Mouse (Mus musculus) thymus, adult 2 months (tissue): ENCODE measurements at regions not wholly inside any gene's neighbourhood (a gene's known extent, or its start where the extent isn't known, plus 50 kb on each side); places are given as distances from the start of the nearest gene placed in this dataset.

Experiments used
- DNase-seq: peaks from one replicate; pipeline ENCODE4 v3.0.0; 2021
- H3K27ac ChIP-seq: fragments of 200-500 bp; 2 replicates; pipeline ENCODE4 v1.5.1; 2012; ENCODE audit warnings: low read length, control low read depth; ENCODE audit not compliant: control insufficient read depth, insufficient read depth
- H3K27me3 ChIP-seq: fragments of 200-500 bp; 2 replicates; pipeline ENCODE4 v1.6.1; 2012; ENCODE audit warnings: mild to moderate bottlenecking, low read length, moderate library complexity, mixed read lengths; ENCODE audit not compliant: control insufficient read depth, insufficient read depth
- H3K36me3 ChIP-seq: fragments of 200-500 bp; 2 replicates; pipeline ENCODE4 v1.6.1; 2012; ENCODE audit warnings: mild to moderate bottlenecking, low read length, moderate library complexity; ENCODE audit not compliant: control insufficient read depth, insufficient read depth
- H3K4me1 ChIP-seq: fragments of 200-500 bp; replicated peaks from 2 replicates; pipeline ENCODE4 v1.6.1; 2012; ENCODE audit warnings: low read length; ENCODE audit not compliant: control insufficient read depth, insufficient read depth
- H3K4me3 ChIP-seq: fragments of 200-500 bp; 2 replicates; pipeline ENCODE4 v1.5.1; 2012; ENCODE audit warnings: mild to moderate bottlenecking, low read length, control low read depth, moderate library complexity; ENCODE audit not compliant: control insufficient read depth, insufficient read depth
- CTCF ChIP-seq: fragments of 200-500 bp; IDR thresholded peaks from 2 replicates; pipeline ENCODE4 v1.5.1; 2012; ENCODE audit warnings: mild to moderate bottlenecking, control low read depth, low read length, moderate library complexity, borderline replicate concordance; ENCODE audit not compliant: control insufficient read depth, poor library complexity, insufficient read depth; ENCODE audit errors: extremely low read depth
- POLR2A ChIP-seq: fragments of 200-500 bp; IDR thresholded peaks from 2 replicates; pipeline ENCODE4 v1.6.1; 2012; ENCODE audit warnings: mild to moderate bottlenecking, low read length, control low read depth, moderate library complexity; ENCODE audit not compliant: control insufficient read depth, poor library complexity, insufficient read depth; ENCODE audit errors: extremely low read depth
- WGBS: fragments of 180-500 bp; shearing (Covaris S2); methylation state at CpG from one replicate; pipeline ENCODE4 v1.1.7; 2018; 5-methylcytosine and 5-hydroxymethylcytosine counted together

- WGBS = 89% methylated on average over 5 of the region's 5 CpGs
These were observed 239.6 kb downstream of the Cxcl12 start for GRCm38 (mm10) chr6:117407953-117408352.

DNA sequence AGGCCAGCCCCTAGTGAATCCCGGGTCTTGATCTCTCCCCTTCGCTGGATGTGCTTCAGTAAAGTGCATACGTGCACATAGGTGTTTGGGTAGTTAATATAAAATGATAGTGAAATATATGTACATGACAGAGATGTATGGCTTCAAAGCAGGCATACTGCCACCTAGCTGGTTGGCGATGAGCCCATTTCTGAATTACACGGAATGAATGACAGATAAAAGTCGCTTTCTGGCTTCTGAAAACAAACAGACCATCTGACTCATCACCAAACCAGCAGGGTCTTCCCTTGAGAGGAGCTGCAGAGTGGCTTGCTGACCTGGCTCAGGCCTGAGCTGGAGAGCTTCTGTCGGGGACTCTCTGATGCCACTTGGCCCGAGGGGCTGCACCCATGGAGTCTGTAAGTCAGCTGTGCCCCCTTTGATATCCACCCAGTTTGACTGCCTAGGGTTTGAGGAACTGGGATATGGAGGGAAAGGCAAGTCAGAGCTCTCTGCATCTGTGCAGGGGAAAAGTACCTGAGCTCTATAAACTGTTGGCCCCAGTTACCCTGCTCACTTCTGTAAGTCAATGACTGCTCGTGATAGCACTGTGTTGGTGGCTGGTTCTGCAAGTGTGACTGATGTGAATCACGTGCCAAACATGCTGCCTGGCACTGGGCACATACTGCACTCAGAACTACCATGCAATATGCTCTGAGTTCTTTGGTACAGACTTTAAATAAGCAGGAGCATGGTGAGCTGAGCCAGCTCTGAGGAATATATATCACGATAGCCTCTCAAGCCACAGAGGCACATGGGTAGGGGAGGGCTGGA, 240.8 kb downstream of the Cxcl12 start:
- no peak overlapping the region for H3K27ac ChIP-seq
- no peaks in the 10 kb centered on the region for H3K36me3 ChIP-seq
- no peak overlapping the region for H3K4me3 ChIP-seq
- TF ChIP-seq POLR2A (no peak), CTCF (no peak)
- H3K4me1 ChIP-seq = no peaks in the 10 kb centered on the region
- WGBS = 85% methylated on average over 11 of the region's 11 CpGs
- H3K27me3 ChIP-seq = no peaks in the 10 kb centered on the region
- no peak for DNase-seq

More at GRCm38 (mm10) chr6:117407953-117408352, 239.6 kb downstream of the Cxcl12 start:
- Histone ChIP-seq H3K27me3 (no peaks in the 10 kb centered on the region), H3K27ac (no peak overlapping the region), H3K4me3 (no peak overlapping the region), H3K4me1 (no peaks in the 10 kb centered on the region), H3K36me3 (no peaks in the 10 kb centered on the region)
- no peak for DNase-seq
- TF ChIP-seq CTCF (no peak), POLR2A (no peak)

DNA sequence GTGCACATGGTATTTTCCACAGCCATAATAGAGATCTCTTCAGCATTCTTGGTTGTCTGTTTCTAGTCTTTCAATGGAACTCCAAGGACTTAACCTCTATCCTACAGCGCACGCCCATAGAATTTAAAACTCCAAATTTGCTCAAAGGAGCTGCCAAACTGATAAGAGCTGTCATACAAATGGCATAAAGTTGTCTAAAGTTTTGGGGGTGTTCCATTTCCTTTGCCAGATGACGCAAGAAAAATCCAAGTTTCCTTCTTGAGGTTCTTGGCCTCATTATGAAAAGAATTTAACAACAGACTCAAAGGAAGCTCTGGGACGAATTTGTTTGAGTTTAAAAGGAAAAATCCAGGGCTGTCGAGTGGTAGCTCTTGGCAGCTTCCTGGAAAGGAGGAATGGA, 246.6 kb downstream of the Cxcl12 start:
- Histone ChIP-seq H3K4me3 (no peak overlapping the region), H3K27me3 (no peaks in the 10 kb centered on the region), H3K4me1 (no peaks in the 10 kb centered on the region), H3K36me3 (no peaks in the 10 kb centered on the region), H3K27ac (no peak overlapping the region)
- no peak for TF ChIP-seq CTCF
- no peak for TF ChIP-seq POLR2A
- no peak for DNase-seq
- 85% methylated on average over 5 of the region's 5 CpGs for WGBS

DNA sequence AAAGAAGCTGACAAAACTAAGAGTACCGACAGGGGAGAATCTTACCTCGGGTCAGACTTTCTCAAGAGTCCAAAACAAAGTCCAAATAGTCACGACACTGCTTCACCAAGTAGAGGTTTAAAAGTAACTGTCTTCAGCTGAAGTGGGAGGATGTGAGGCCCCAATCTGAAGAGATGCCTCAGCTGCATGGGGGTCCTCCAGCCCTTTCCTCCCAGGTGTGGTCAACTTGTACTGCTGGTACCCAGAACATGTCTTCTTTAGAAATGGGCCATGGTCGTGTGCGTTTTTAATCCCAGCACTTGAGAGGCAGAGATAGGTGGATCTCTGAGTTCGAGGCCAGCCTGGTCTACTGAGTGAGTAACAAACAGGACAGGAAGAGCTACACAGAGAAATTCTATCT, 247.6 kb downstream of the Cxcl12 start:
- DNase-seq = no peak
- Histone ChIP-seq H3K27ac (no peak overlapping the region), H3K36me3 (no peaks in the 10 kb centered on the region), H3K4me1 (no peaks in the 10 kb centered on the region), H3K4me3 (no peak overlapping the region), H3K27me3 (no peaks in the 10 kb centered on the region)
- 93% methylated on average over 6 of the region's 6 CpGs for WGBS
- TF ChIP-seq POLR2A = no peak
- TF ChIP-seq CTCF = no peak

GRCm38 (mm10) chr6:117416461-117416860, 248.1 kb downstream of the Cxcl12 start:
- H3K27me3 ChIP-seq = no peaks in the 10 kb centered on the region
- no peaks in the 10 kb centered on the region for H3K36me3 ChIP-seq
- H3K27ac ChIP-seq = no peak overlapping the region
- DNase-seq = no peak
- no peaks in the 10 kb centered on the region for H3K4me1 ChIP-seq
- 85% methylated on average over 5 of the region's 5 CpGs for WGBS
- TF ChIP-seq POLR2A = no peak
- no peak for TF ChIP-seq CTCF
- H3K4me3 ChIP-seq = no peak overlapping the region

GRCm38 (mm10) chr6:117422846-117423573, 254.7 kb downstream of the Cxcl12 start:
- H3K27ac ChIP-seq = no peak overlapping the region
- peaks cover 6% of the 10 kb centered on the region for H3K4me1 ChIP-seq
- H3K36me3 ChIP-seq = no peaks in the 10 kb centered on the region
- no peak for TF ChIP-seq CTCF
- TF ChIP-seq POLR2A = no peak
- DNase-seq = no peak
- H3K27me3 ChIP-seq = no peaks in the 10 kb centered on the region
- no peak overlapping the region for H3K4me3 ChIP-seq
- WGBS = 94% methylated on average over 10 of the region's 10 CpGs

- Histone ChIP-seq H3K27ac (no peak overlapping the region), H3K36me3 (no peaks in the 10 kb centered on the region), H3K27me3 (no peaks in the 10 kb centered on the region), H3K4me1 (peaks cover 12% of the 10 kb centered on the region), H3K4me3 (no peak overlapping the region)
- WGBS = 96% methylated on average over 5 of the region's 5 CpGs
- TF ChIP-seq CTCF (no peak), POLR2A (no peak)
- DNase-seq = no peak
These were observed 258.0 kb downstream of the Cxcl12 start for GRCm38 (mm10) chr6:117426363-117426762.
